Mouse (Mus musculus): ENCODE measurements at regions not wholly inside any gene's neighbourhood (a gene's known extent, or its start where the extent isn't known, plus 50 kb on each side); places are given as distances from the start of the nearest gene placed in this dataset.

DNA sequence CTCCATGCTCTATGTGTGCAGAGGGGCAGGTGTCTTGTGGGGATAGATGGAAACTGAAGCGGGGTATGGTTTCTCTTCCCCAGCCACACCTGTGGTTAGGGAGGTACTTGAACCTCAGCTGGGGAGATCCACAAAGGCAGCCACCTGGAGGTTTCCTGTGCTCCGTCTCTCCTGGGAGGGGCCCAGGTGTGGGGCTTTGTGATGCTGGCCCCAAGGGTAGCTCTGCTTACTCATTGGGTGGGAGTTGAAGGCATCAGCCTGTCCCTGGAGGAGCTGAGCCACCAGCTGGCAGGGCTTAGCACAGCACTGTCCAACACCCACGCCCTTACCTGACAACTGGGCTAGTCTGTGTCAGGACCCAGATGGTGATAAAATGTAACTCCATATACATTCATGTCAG, 81.4 kb downstream of the Lhx2 start:
- H3K36me3 ChIP-seq (replicated peaks), result no peaks in the 10 kb centered on the region
- no peak overlapping the region for H3K4me3 ChIP-seq
- no peaks in the 10 kb centered on the region for H3K27me3 ChIP-seq (replicated peaks)
- no peak overlapping the region for H3K27ac ChIP-seq
- no peak for ATAC-seq (replicated peaks)
- H3K9ac ChIP-seq, result no peak overlapping the region
- peaks cover 19% of the 10 kb centered on the region for H3K4me1 ChIP-seq
- H3K9me3 ChIP-seq, result no peaks in the 10 kb centered on the region
- 68% methylated on average over 3 of the region's 3 CpGs for WGBS
- H3K4me2 ChIP-seq, result no peak overlapping the region

DNA sequence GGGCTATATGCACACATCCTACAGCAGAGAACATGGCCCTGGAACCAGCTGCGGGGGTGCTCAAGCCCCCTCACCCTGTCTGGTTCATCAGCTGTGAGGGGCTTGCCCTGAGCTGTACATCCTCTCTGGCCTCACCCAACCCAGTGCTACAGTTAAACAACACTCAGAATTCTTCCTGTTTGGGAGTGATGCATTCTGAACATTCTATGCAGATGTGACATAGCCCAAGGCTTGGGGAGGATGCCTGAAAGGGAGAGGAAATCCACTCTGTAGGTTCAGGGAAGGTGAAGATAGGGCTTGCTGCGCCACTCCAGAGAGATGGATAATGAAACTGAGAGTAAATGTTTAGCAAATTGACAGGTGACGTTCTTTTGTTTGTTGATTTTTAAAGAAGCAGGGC, 83.3 kb downstream of the Lhx2 start:
- H3K27me3 ChIP-seq (replicated peaks), result no peaks in the 10 kb centered on the region
- no peak overlapping the region for H3K4me3 ChIP-seq
- WGBS, result 90% methylated on average over 3 of the region's 3 CpGs
- H3K27ac ChIP-seq, result no peak overlapping the region
- H3K9me3 ChIP-seq, result no peaks in the 10 kb centered on the region
- no peak overlapping the region for H3K4me2 ChIP-seq
- peaks cover 19% of the 10 kb centered on the region for H3K4me1 ChIP-seq
- H3K36me3 ChIP-seq (replicated peaks), result no peaks in the 10 kb centered on the region
- ATAC-seq (replicated peaks), result no peak
- no peak overlapping the region for H3K9ac ChIP-seq

DNA sequence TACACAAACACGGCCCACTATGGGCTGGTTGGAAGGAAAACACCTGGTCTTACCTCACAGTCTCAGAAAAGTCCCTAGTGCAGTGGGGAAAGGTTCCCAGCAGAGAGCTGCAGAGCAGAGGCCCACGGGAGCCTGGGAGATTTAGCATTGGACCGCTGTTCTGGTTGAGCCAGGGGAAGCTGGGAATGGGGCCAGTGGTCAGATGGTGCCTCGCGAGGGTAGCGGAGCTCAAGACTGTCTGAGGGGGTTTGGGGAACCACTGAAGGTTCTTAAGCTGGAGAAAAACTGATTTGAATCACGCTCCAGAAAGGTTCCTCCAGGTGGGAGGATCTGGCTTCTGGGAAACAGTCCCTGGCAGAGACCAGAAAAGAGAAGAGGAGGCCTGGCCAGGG, 84.8 kb downstream of the Lhx2 start:
- 15% methylated on average over 7 of the region's 7 CpGs for WGBS

DNA sequence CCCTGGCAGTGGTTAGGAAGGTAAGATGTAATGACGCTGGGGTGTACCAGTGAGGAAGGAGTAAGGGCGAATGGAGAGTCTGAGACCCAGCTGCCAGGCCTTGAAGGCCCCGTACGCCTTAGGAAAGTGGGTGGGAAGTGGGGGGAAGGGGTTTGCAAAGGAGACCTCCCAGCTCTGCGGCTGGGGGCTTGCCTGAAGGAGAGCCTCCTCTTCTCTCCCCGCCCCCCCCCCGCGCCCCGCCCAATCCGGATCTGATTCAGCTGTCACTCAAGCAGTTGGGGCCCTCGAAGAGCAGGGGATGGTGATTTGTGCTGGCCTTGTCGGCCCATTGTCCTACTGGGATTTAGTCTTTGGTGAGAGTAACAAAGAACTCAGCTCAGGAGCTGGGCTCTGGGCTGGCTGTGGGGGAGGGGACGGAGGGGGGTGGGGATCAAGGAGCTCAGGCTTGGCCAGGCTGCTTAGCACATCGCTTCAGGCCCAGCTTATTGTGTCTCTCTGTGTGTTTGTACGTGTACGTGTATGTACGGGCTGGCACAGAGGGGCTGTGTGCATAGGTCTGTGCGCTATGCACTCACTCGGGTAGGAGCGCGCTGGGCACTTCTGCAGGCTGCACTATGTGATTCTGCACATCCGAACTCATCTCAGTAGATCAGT, 85.3 kb downstream of the Lhx2 start:
- ATAC-seq (replicated peaks), result peak; percentile 88
- peak overlapping the region; percentile 36 for H3K4me2 ChIP-seq
- 2% methylated on average over 21 of the region's 22 CpGs for WGBS
- no peaks in the 10 kb centered on the region for H3K36me3 ChIP-seq (replicated peaks)
- H3K4me3 ChIP-seq, result no peak overlapping the region
- H3K9me3 ChIP-seq, result no peaks in the 10 kb centered on the region
- peak overlapping the region; percentile 18 for H3K9ac ChIP-seq
- H3K4me1 ChIP-seq, result peaks cover 19% of the 10 kb centered on the region
- no peaks in the 10 kb centered on the region for H3K27me3 ChIP-seq (replicated peaks)
- peak overlapping the region; percentile 78 for H3K27ac ChIP-seq

More for the DNA sequence above, 84.8 kb downstream of the Lhx2 start:
- H3K4me1 ChIP-seq, result peaks cover 19% of the 10 kb centered on the region
- peak overlapping the region; percentile 78 for H3K27ac ChIP-seq
- H3K9ac ChIP-seq, result peak overlapping the region; percentile 18
- no peaks in the 10 kb centered on the region for H3K36me3 ChIP-seq (replicated peaks)
- H3K4me2 ChIP-seq, result peak overlapping the region; percentile 36
- H3K9me3 ChIP-seq, result no peaks in the 10 kb centered on the region
- ATAC-seq (replicated peaks), result peak; percentile 32; the same call in 1 of the 2 replicates
- no peaks in the 10 kb centered on the region for H3K27me3 ChIP-seq (replicated peaks)
- H3K4me3 ChIP-seq, result no peak overlapping the region

DNA sequence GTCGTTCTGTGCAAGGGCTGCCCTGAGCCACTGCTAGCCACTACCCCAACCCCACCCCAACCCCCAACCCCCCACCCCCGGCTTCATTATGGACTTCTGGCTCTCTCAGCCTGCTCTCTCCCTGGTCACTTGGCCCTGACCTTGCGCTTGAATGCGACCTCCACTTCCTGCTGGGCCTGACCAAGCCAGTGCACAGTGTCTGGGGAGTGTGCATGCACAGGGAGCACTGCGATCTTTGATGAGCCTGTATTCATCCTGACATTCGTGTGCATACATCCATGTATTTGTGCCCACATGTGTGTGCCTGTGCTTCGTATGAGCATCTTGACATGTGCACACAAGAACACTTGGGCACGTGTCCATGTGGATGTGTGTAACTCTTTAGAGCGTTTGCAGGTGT, 85.9 kb downstream of the Lhx2 start:
- peak overlapping the region; percentile 36 for H3K4me2 ChIP-seq
- no peaks in the 10 kb centered on the region for H3K27me3 ChIP-seq (replicated peaks)
- WGBS, result 14% methylated on average over 9 of the region's 9 CpGs
- H3K4me1 ChIP-seq, result peaks cover 19% of the 10 kb centered on the region
- H3K36me3 ChIP-seq (replicated peaks), result no peaks in the 10 kb centered on the region
- H3K9me3 ChIP-seq, result no peaks in the 10 kb centered on the region
- peak; percentile 41; the same call in 1 of the 2 replicates for ATAC-seq (replicated peaks)
- peak overlapping the region; percentile 78 for H3K27ac ChIP-seq
- H3K4me3 ChIP-seq, result no peak overlapping the region
- H3K9ac ChIP-seq, result no peak overlapping the region

DNA sequence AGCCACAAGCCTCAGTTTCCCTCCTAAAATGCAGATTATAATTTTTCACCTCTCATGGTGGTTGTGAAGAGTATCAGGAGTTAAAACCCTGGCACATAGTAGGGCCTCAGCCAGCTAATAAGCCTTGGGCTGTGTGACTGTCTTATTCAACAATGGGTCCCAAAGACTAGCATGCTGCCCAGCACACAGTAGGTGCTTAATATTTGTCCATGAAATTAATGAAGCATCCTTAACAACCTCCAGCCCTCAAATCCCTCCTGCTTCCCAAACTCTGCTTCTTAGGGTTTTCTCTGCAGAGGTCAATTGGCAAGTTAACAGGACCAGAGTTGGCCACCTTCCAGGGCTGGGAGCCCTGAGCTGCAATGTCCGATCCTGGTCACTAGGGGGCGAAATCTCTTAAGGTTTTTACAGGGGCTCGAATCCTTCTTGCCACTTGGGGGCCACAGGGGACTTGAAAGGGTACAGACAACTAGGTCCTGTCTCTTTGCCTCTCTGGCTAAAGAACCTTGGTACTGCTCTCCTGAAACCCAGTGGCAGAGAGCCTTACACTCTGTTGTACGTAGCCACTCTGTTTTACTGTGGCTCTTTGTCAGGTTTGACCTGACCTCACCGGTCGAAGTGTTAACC, 81.6 kb upstream of the Nek6 start:
- no peak for ATAC-seq (replicated peaks)
- H3K4me1 ChIP-seq, result peaks cover 3% of the 10 kb centered on the region
- no peaks in the 10 kb centered on the region for H3K36me3 ChIP-seq (replicated peaks)
- no peak overlapping the region for H3K27ac ChIP-seq
- H3K9me3 ChIP-seq, result no peaks in the 10 kb centered on the region
- no peak overlapping the region for H3K4me3 ChIP-seq
- H3K4me2 ChIP-seq, result no peak overlapping the region
- WGBS, result 37% methylated on average over 6 of the region's 6 CpGs
- H3K9ac ChIP-seq, result no peak overlapping the region
- no peaks in the 10 kb centered on the region for H3K27me3 ChIP-seq (replicated peaks)

DNA sequence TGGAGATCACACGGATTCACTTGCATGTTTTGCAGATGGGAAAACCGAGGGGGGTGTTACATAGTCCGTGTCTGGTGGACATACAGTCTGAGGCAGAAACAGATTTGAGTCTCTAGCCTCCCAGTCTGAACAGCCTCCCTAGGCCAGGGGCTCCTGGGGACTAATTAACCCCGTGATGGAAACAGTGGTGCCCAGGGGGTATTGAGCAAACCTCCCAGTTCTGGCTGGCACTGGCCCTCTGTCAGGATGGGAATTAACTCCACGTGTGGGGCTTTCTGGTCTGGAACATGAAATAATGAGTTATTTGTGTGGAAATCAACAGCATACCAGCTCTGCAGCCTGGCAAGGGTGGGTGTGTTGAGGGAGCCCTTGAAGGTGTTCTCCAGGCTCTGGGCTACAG, 79.9 kb upstream of the Nek6 start:
- Histone ChIP-seq H3K27ac (no peak overlapping the region), H3K4me3 (no peak overlapping the region), H3K9ac (no peak overlapping the region), H3K27me3 (replicated peaks) (no peaks in the 10 kb centered on the region), H3K9me3 (no peaks in the 10 kb centered on the region), H3K4me1 (no peaks in the 10 kb centered on the region), H3K36me3 (replicated peaks) (no peaks in the 10 kb centered on the region), H3K4me2 (no peak overlapping the region)
- 58% methylated on average over 5 of the region's 5 CpGs for WGBS
- no peak for ATAC-seq (replicated peaks)

DNA sequence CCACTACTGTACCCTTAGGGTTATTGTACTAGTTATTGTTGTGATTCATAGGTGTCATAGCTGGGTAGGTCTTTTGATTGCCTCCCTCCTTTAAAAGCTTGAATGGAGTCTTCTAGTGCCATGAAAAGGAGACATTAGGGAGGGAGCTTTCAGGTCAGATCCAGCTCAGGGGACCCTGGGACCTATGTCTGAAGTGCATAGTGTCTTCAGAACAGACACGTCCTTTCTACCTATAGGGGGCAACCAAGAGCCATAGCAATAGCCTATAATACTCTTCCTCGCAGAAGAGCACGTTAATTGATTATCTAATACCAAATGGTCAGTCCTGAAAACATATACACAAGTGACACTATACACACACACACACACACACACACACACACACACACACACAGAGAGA, 77.7 kb upstream of the Nek6 start:
- Histone ChIP-seq H3K4me1 (no peaks in the 10 kb centered on the region), H3K4me2 (no peak overlapping the region), H3K9ac (no peak overlapping the region), H3K9me3 (no peaks in the 10 kb centered on the region), H3K27me3 (replicated peaks) (no peaks in the 10 kb centered on the region), H3K27ac (no peak overlapping the region), H3K4me3 (no peak overlapping the region), H3K36me3 (replicated peaks) (no peaks in the 10 kb centered on the region)
- WGBS, result 19% methylated on average over 3 of the region's 3 CpGs
- no peak for ATAC-seq (replicated peaks)

DNA sequence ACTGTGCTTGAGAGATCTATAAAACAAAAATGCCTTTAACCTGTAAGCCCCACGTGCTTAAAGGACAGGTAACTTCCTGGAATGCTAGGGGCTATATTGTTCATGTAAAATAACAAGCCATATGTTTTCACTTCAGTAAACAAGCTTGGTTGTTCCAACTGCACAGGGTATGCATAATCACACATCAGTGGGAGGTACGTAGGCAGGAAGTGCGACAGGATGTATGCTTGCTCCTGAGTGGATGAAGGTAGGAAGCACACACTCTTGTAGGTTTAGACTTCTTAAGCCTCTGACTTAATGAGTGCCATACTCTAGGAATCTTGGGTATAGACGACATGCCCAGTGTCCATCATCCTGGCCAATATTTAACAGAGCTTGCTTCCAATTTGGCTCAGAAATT, 74.7 kb upstream of the Nek6 start:
- no peaks in the 10 kb centered on the region for H3K4me1 ChIP-seq
- no peaks in the 10 kb centered on the region for H3K27me3 ChIP-seq (replicated peaks)
- no peak overlapping the region for H3K9ac ChIP-seq
- no peaks in the 10 kb centered on the region for H3K9me3 ChIP-seq
- WGBS, result 85% methylated on average over 4 of the region's 4 CpGs
- no peaks in the 10 kb centered on the region for H3K36me3 ChIP-seq (replicated peaks)
- H3K27ac ChIP-seq, result no peak overlapping the region
- H3K4me3 ChIP-seq, result no peak overlapping the region
- no peak for ATAC-seq (replicated peaks)
- H3K4me2 ChIP-seq, result no peak overlapping the region

DNA sequence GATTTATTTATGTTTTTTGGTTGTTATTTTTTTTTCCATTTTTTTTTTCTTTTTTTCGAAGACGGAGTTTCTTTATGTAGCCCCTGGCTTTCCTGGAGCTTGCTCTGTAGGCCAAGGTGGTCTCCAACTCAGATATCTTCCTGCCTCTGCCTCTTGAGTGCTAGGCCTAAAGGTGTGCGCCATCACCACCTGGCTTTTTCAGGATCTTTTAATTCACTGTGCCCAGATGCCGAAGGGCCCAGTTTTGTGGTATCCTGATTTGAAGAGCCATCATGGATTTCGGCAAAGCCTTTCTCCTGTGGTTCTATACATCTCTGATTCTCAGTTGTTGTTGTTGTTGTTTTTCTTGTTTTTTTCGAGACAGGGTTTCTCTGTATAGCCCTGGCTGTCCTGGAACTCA, 72.3 kb upstream of the Nek6 start:
- Histone ChIP-seq H3K27ac (no peak overlapping the region), H3K9me3 (no peaks in the 10 kb centered on the region), H3K27me3 (replicated peaks) (no peaks in the 10 kb centered on the region), H3K4me3 (no peak overlapping the region), H3K36me3 (replicated peaks) (no peaks in the 10 kb centered on the region), H3K9ac (no peak overlapping the region), H3K4me1 (no peaks in the 10 kb centered on the region), H3K4me2 (no peak overlapping the region)
- whole genome bisulfite sequencing, result 95% methylated on average over 6 of the region's 6 CpGs
- no peak for ATAC-seq (replicated peaks)

DNA sequence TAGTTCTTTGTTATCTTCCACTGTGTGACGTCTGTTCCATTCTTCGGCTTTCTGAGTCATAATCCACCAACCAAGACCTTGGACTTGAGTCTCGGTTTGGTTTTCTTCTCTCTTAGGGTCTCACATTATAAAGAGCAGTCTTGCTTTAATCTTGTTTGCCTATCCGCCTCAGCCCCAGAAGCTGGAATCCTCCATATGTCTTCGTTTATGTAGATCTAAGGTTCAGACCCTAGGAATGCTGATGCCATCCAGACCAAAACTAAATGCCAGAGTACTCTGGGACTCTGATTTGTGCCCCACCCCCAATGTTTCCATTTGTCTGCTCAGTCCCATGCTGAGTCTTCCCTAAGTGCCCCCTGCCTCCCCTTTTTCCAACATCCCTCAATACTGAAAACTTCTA, 71.5 kb upstream of the Nek6 start:
- no peak for ATAC-seq (replicated peaks)
- H3K27me3 ChIP-seq (replicated peaks), result no peaks in the 10 kb centered on the region
- no peak overlapping the region for H3K27ac ChIP-seq
- WGBS, result 80% methylated on average over 5 of the region's 5 CpGs
- H3K4me1 ChIP-seq, result no peaks in the 10 kb centered on the region
- no peak overlapping the region for H3K4me3 ChIP-seq
- no peak overlapping the region for H3K4me2 ChIP-seq
- H3K9me3 ChIP-seq, result no peaks in the 10 kb centered on the region
- H3K9ac ChIP-seq, result no peak overlapping the region
- H3K36me3 ChIP-seq (replicated peaks), result no peaks in the 10 kb centered on the region

DNA sequence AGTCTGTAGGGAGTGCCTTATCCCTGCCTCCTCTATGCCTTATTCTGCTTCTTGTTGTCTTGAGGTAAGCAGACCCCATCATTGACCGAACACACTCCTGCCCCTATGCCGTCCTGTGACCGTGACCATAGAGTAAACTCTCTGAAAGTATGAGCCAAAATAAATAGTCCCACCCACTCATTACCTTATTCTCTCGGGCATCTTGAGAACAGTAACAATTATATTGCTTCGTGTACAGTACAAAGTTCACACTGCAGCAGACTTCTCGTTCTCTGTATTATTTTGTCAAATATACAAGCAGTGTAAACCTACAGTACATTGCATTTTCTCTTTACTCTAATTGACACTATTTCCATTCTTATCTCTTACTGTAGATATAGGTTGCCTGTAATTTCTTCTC, 62.4 kb upstream of the Nek6 start:
- no peak overlapping the region for H3K27ac ChIP-seq
- no peak for ATAC-seq (replicated peaks)
- 90% methylated on average over 6 of the region's 6 CpGs for WGBS
- no peaks in the 10 kb centered on the region for H3K27me3 ChIP-seq (replicated peaks)
- no peaks in the 10 kb centered on the region for H3K36me3 ChIP-seq (replicated peaks)
- no peaks in the 10 kb centered on the region for H3K9me3 ChIP-seq
- no peak overlapping the region for H3K9ac ChIP-seq
- H3K4me3 ChIP-seq, result no peak overlapping the region
- H3K4me1 ChIP-seq, result no peaks in the 10 kb centered on the region
- H3K4me2 ChIP-seq, result no peak overlapping the region

DNA sequence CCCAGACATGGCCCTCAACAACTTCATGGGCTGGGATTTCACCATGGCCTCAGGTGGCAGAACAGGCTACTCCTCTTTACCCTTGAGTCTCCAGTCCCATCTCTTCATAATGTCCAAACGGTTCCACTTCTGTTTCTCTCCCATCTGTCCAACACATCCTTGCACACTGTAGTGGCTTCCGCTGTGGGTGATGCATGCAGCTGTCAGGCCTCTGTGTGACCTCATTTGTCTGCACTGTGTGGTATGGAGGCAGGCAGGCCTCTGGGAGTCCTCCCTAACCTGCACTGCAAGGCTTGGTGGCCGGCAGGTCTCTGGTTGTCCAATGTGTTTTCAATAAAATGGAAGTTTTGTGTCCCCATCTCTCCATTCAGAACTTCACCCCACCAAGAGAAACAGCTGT, 54.9 kb upstream of the Nek6 start:
- H3K9me3 ChIP-seq, result no peaks in the 10 kb centered on the region
- 92% methylated on average over 3 of the region's 3 CpGs for WGBS
- H3K27me3 ChIP-seq (replicated peaks), result no peaks in the 10 kb centered on the region
- H3K9ac ChIP-seq, result no peak overlapping the region
- H3K4me2 ChIP-seq, result no peak overlapping the region
- ATAC-seq (replicated peaks), result no peak
- H3K27ac ChIP-seq, result no peak overlapping the region
- no peak overlapping the region for H3K4me3 ChIP-seq
- peaks cover 5% of the 10 kb centered on the region; the same call in 1 of the 2 replicates for H3K4me1 ChIP-seq
- H3K36me3 ChIP-seq (replicated peaks), result no peaks in the 10 kb centered on the region

All from midbrain, embryonic 15.5 days (tissue).